Mouse (Mus musculus) limb, embryonic 11.5 days (tissue): ENCODE measurements around the gene Egfem1. TPM values are rescaled to one million over a fixed set of nuclear protein-coding genes. Genes with fewer than 3 reads are reported as not detected.
A peak's percentile ranks its signal among the peaks of the same experiment; 100 is the strongest.

Source experiments
- ATAC-seq: fragments of 200-750 bp; cut with Nextera tagmentation; 2 replicates; pipeline ENCODE4 v1.8.0; 2017; ENCODE audit warnings: low read depth; ENCODE audit not compliant: insufficient number of reproducible peaks, low FRiP score, low TSS enrichment
- DNase-seq: peaks from one replicate; pipeline ENCODE4 v3.0.0-alpha.2; 2015; ENCODE audit warnings: low spot score
- H3K27ac ChIP-seq: fragments of 300-500 bp; sonication (generic); replicated peaks from 2 replicates; pipeline ENCODE4 v1.5.1; 2014; ENCODE audit warnings: low read depth, mild to moderate bottlenecking, low read length
- H3K27me3 ChIP-seq: fragments of 300-500 bp; sonication (generic); 2 replicates; pipeline ENCODE4 v1.6.1; 2014; ENCODE audit warnings: mild to moderate bottlenecking, low read length, mixed read lengths; ENCODE audit not compliant: control insufficient read depth, insufficient read depth
- H3K36me3 ChIP-seq: fragments of 300-500 bp; sonication (generic); 2 replicates; pipeline ENCODE4 v1.6.1; 2014; ENCODE audit warnings: mild to moderate bottlenecking, low read length, moderate library complexity, mixed read lengths; ENCODE audit not compliant: control insufficient read depth, insufficient read depth
- H3K4me1 ChIP-seq: fragments of 300-500 bp; sonication (generic); 2 replicates; pipeline ENCODE4 v1.6.1; 2014; ENCODE audit warnings: low read length, mixed read lengths; ENCODE audit not compliant: control insufficient read depth, insufficient read depth
- H3K4me2 ChIP-seq: fragments of 300-500 bp; sonication (generic); 2 replicates; pipeline ENCODE4 v1.6.1; 2014; ENCODE audit warnings: low read depth, mild to moderate bottlenecking, moderate library complexity; ENCODE audit not compliant: severe bottlenecking
- H3K4me3 ChIP-seq: fragments of 300-500 bp; sonication (generic); 2 replicates; pipeline ENCODE4 v1.5.1; 2014; ENCODE audit warnings: low read depth, low read length
- H3K9ac ChIP-seq: fragments of 300-500 bp; sonication (generic); 2 replicates; pipeline ENCODE4 v1.6.1; 2014; ENCODE audit warnings: mild to moderate bottlenecking, low read length
- H3K9me3 ChIP-seq: fragments of 300-500 bp; sonication (generic); 2 replicates; pipeline ENCODE4 v1.6.1; 2016; ENCODE audit warnings: low read length; ENCODE audit not compliant: control insufficient read depth
- WGBS: fragments of 180-500 bp; shearing (Covaris S2); extraction: QIAGEN DNeasy Blood & Tissue Kit; methylation state at CpG from one replicate; pipeline ENCODE4 v1.1.7; 2014; 5-methylcytosine and 5-hydroxymethylcytosine counted together
- polyA plus RNA-seq: library from polyadenylated mRNA; unstranded; fragments of >200 nt; fragmentation: Nextera tagmentation; extraction: Ambion mirVana; gene quantifications from 2 replicates; pipeline ENCODE4 v1.2.1, GENCODE M21; 2014

The Egfem1 gene
- polyA plus RNA-seq, 1 experiment from 2014 or later: 4.2 TPM

DNA sequence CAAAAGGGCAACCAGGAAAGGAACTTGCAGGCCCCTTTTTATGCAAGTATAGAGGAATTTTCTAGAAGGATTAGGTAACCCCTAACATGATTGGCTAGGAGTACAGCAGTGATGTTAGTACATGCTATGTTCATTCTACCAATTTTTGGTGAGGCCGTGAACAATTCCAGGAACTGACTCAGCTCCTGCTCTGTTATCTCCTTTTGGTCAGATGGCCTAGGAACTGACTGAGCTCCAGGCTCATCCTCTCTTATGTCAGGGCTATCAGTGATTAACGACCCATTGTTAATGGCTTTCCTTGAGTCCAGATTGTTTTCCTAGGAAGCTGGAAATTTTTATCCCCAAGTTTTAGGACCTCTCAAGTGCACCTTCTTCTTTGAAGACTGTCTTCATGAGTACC is 457.4 kb downstream of the Egfem1 start:
- Histone ChIP-seq H3K4me1 (no peaks in the 10 kb centered on the region), H3K9me3 (no peaks in the 10 kb centered on the region), H3K27me3 (no peaks in the 10 kb centered on the region), H3K4me2 (no peak overlapping the region), H3K27ac (no peak overlapping the region), H3K4me3 (no peak overlapping the region), H3K9ac (no peak overlapping the region), H3K36me3 (no peaks in the 10 kb centered on the region)
- DNase-seq (no peak), ATAC-seq (no peak)
- 70% methylated on average over 2 of the region's 2 CpGs for WGBS

DNA sequence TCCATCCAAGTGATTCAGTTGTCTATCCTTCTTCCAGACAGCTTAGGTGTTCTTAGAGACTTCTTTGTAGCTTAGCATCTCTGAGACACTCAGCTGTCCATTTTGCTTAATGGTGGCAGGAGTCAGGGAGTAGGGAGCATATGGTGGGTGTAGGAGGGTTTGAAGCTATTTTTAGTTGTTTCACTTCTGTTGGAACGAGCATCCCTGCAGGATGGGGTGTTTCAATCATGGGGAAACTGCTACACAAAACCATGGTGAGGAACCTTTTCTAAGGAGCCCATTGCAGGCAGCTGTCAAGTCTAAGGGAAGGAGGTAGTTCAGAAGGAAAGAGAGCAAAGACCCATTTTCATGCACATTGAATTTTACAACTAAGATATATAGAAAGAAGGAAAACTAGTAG is 458.1 kb downstream of the Egfem1 start:
- Histone ChIP-seq H3K4me1 (no peaks in the 10 kb centered on the region), H3K9me3 (no peaks in the 10 kb centered on the region), H3K4me2 (no peak overlapping the region), H3K4me3 (no peak overlapping the region), H3K27me3 (no peaks in the 10 kb centered on the region), H3K36me3 (no peaks in the 10 kb centered on the region), H3K27ac (no peak overlapping the region), H3K9ac (no peak overlapping the region)
- no peak for DNase-seq
- WGBS: 70% methylated on average over 1 of the region's 1 CpGs
- ATAC-seq: no peak

- Histone ChIP-seq H3K27ac (no peak overlapping the region), H3K27me3 (no peaks in the 10 kb centered on the region), H3K4me2 (no peak overlapping the region), H3K4me1 (no peaks in the 10 kb centered on the region), H3K4me3 (no peak overlapping the region), H3K9ac (no peak overlapping the region), H3K36me3 (no peaks in the 10 kb centered on the region), H3K9me3 (no peaks in the 10 kb centered on the region)
- WGBS: 27% methylated on average over 1 of the region's 1 CpGs
- DNase-seq (no peak), ATAC-seq (peak; percentile 44; the same call in 1 of the 2 replicates)
These were observed 459.8 kb downstream of the Egfem1 start for GRCm38 (mm10) chr3:29541477-29542079.

DNA sequence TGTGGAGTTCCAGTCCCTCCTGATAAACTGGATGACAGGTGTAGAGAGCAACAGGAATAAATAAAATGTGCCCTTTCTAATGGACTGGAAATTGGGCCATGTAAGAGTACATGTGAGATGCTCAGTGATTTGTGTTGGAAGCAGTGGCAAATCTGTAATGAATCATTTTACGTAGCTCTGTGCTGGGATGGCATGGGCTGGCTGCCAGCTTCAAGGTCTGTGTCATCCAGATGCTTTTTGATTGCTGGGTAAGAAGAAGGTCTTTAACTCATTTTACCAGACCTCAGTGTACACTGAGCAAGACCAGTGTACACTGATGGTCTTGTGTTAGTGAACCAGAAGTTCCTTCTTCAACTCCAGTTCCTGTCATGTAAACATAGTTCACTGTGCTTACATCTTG is 462.2 kb downstream of the Egfem1 start:
- H3K9me3 ChIP-seq: no peaks in the 10 kb centered on the region
- H3K4me3 ChIP-seq: no peak overlapping the region
- no peak for ATAC-seq
- H3K4me1 ChIP-seq: no peaks in the 10 kb centered on the region
- DNase-seq: no peak
- H3K9ac ChIP-seq: no peak overlapping the region
- WGBS: 93% methylated on average over 1 of the region's 1 CpGs
- no peaks in the 10 kb centered on the region for H3K36me3 ChIP-seq
- H3K27ac ChIP-seq: no peak overlapping the region
- no peak overlapping the region for H3K4me2 ChIP-seq
- H3K27me3 ChIP-seq: no peaks in the 10 kb centered on the region

GRCm38 (mm10) chr3:29563171-29563570 is 481.3 kb downstream of the Egfem1 start:
- Histone ChIP-seq H3K4me2 (no peak overlapping the region), H3K9me3 (no peaks in the 10 kb centered on the region), H3K4me3 (no peak overlapping the region), H3K27ac (no peak overlapping the region), H3K9ac (no peak overlapping the region), H3K4me1 (no peaks in the 10 kb centered on the region), H3K27me3 (no peaks in the 10 kb centered on the region), H3K36me3 (no peaks in the 10 kb centered on the region)
- WGBS: 96% methylated on average over 1 of the region's 1 CpGs
- no peak for ATAC-seq
- DNase-seq: no peak

GRCm38 (mm10) chr3:29578055-29578860 is 496.4 kb downstream of the Egfem1 start:
- no peaks in the 10 kb centered on the region for H3K4me1 ChIP-seq
- no peaks in the 10 kb centered on the region for H3K9me3 ChIP-seq
- no peak overlapping the region for H3K4me2 ChIP-seq
- DNase-seq: no peak
- whole genome bisulfite sequencing: 69% methylated on average over 5 of the region's 5 CpGs
- H3K27ac ChIP-seq: no peak overlapping the region
- H3K27me3 ChIP-seq: no peaks in the 10 kb centered on the region
- H3K4me3 ChIP-seq: no peak overlapping the region
- H3K36me3 ChIP-seq: no peaks in the 10 kb centered on the region
- no peak overlapping the region for H3K9ac ChIP-seq
- no peak for ATAC-seq

GRCm38 (mm10) chr3:29582749-29583148 is 500.9 kb downstream of the Egfem1 start:
- Histone ChIP-seq H3K4me1 (no peaks in the 10 kb centered on the region), H3K36me3 (no peaks in the 10 kb centered on the region), H3K27me3 (no peaks in the 10 kb centered on the region), H3K4me2 (no peak overlapping the region), H3K27ac (no peak overlapping the region), H3K9me3 (no peaks in the 10 kb centered on the region), H3K9ac (no peak overlapping the region), H3K4me3 (no peak overlapping the region)
- ATAC-seq (no peak), DNase-seq (no peak)
- 70% methylated on average over 8 of the region's 8 CpGs for WGBS

- Histone ChIP-seq H3K9ac (no peak overlapping the region), H3K4me2 (no peak overlapping the region), H3K27ac (no peak overlapping the region), H3K4me3 (no peak overlapping the region), H3K9me3 (no peaks in the 10 kb centered on the region), H3K36me3 (no peaks in the 10 kb centered on the region), H3K27me3 (no peaks in the 10 kb centered on the region), H3K4me1 (no peaks in the 10 kb centered on the region)
- DNase-seq (no peak), ATAC-seq (no peak)
- 63% methylated on average over 7 of the region's 7 CpGs for WGBS
These were observed 520.3 kb downstream of the Egfem1 start for GRCm38 (mm10) chr3:29602140-29602539.
